Mouse (Mus musculus) heart, postnatal 14 days (tissue): Measurements from ENCODE around the gene Sbsn. TPM values are rescaled to one million over a fixed set of nuclear protein-coding genes. Genes with fewer than 3 reads are reported as not detected.

Source experiments
- DNase-seq, 2 experiments: peaks; one replicate each; pipeline ENCODE4 v3.0.0; 2021 to 2022
- intact Hi-C: fragments of 180-260 bp; cut with DNase I; formaldehyde crosslinking; loops from one replicate; pipeline ENCODE4 v1.15.1; 2025
- total RNA-seq, 2 experiments: library from RNA; stranded (reverse); gene quantifications; 2 replicates each; pipeline ENCODE4 v1.2.3; 2021

Sbsn gene
- total RNA-seq, 2 experiments from 2014 or later = 4.3 to 5.5 TPM

- DNase-seq = no peak
Measured at GRCm38 (mm10) chr7:30800653-30801052, 49.4 kb downstream of the Sbsn start.

GRCm38 (mm10) chr7:30803256-30803655 lies 52.0 kb downstream of the Sbsn start:
- intact Hi-C loops = no loop called here
- DNase-seq = no peak

More at GRCm38 (mm10) chr7:30800653-30801052, 49.4 kb downstream of the Sbsn start:
- intact Hi-C loops = no loop called here

GRCm38 (mm10) chr7:30804026-30804715 lies 52.9 kb downstream of the Sbsn start:
- intact Hi-C loops = no loop called here
- no peak for DNase-seq

Other genes with a start within 250 kb of the Sbsn start
- 1 to 10 TPM; 2.7 to 3.2 TPM for gene Arhgap33, start 216.4 kb upstream of the Sbsn start, total RNA-seq
- gene Hspb6, start 199.3 kb upstream of the Sbsn start, total RNA-seq = 100 to 1,000 TPM; 425 to 488 TPM
- gene Proser3, start 199.2 kb upstream of the Sbsn start, total RNA-seq = 1 to 10 TPM; 4.6 to 5.3 TPM
- 10 to 100 TPM; 14.4 to 16.4 TPM for gene Lin37, start 191.6 kb upstream of the Sbsn start, total RNA-seq
- gene U2af1l4, start 188.2 kb upstream of the Sbsn start, total RNA-seq = 10 to 100 TPM; 63.8 to 65.6 TPM
- gene Gm49396, start 188.1 kb upstream of the Sbsn start, total RNA-seq = 1 to 10 TPM; 1.9 to 2.4 TPM
- gene Psenen, start 187.8 kb upstream of the Sbsn start, total RNA-seq = 10 to 100 TPM; 66.3 to 67.3 TPM
- 1 to 10 TPM; 1.9 to 2.5 TPM for gene Igflr1, start 186.0 kb upstream of the Sbsn start, total RNA-seq
- 10 to 100 TPM; 22.6 to 26.9 TPM for gene Kmt2b, start 162.7 kb upstream of the Sbsn start, total RNA-seq
- gene Zbtb32, start 152.6 kb upstream of the Sbsn start, total RNA-seq = not detected
- under 1 TPM; 0.34 to 0.38 TPM for gene Upk1a, start 138.6 kb upstream of the Sbsn start, total RNA-seq
- gene Cox6b1, start 125.3 kb upstream of the Sbsn start, total RNA-seq = 1,000 to 10,000 TPM; 4,389 to 4,822 TPM
- not detected for gene Etv2, start 115.6 kb upstream of the Sbsn start, total RNA-seq
- gene Rbm42, start 101.2 kb upstream of the Sbsn start, total RNA-seq = 10 to 100 TPM; 49.1 to 53.1 TPM
- gene Haus5, start 86.5 kb upstream of the Sbsn start, total RNA-seq = 1 to 10 TPM; 4.7 to 4.8 TPM
- gene Pmis2, start 79.9 kb upstream of the Sbsn start, total RNA-seq = under 1 TPM in 1 of 2 experiments, not detected in 1; 0.43 TPM
- not detected for gene 2200002J24Rik, start 52.5 kb upstream of the Sbsn start, total RNA-seq
- under 1 TPM in 1 of 2 experiments, not detected in 1; 0.15 TPM for gene Atp4a, start 39.3 kb upstream of the Sbsn start, total RNA-seq
- 100 to 1,000 TPM; 238 to 243 TPM for gene Tmem147, start 21.9 kb upstream of the Sbsn start, total RNA-seq
- gene Gapdhs, start 7.8 kb upstream of the Sbsn start, total RNA-seq = not detected
- 1 to 10 TPM; 4.8 to 7.0 TPM for gene Dmkn, start 12.3 kb downstream of the Sbsn start, total RNA-seq
- not detected for gene Krtdap, start 36.4 kb downstream of the Sbsn start, total RNA-seq
- gene Ffar2, start 72.3 kb downstream of the Sbsn start, total RNA-seq = under 1 TPM; 0.34 to 0.74 TPM
- gene Ffar3, start 104.7 kb downstream of the Sbsn start, total RNA-seq = not detected
- gene Ffar1, start 110.1 kb downstream of the Sbsn start, total RNA-seq = not detected
- under 1 TPM; 0.39 to 0.43 TPM for gene Cd22, start 128.9 kb downstream of the Sbsn start, total RNA-seq
- under 1 TPM; 0.15 to 0.22 TPM for gene Mag, start 163.4 kb downstream of the Sbsn start, total RNA-seq
- gene Hamp2, start 173.2 kb downstream of the Sbsn start, total RNA-seq = 1 to 10 TPM; 1.9 to 5.4 TPM
- gene Hamp, start 192.6 kb downstream of the Sbsn start, total RNA-seq = 10 to 100 TPM in 1 of 2 experiments, 1 to 10 TPM in 1; 5.1 to 28.3 TPM
- 100 to 1,000 TPM in 1 of 2 experiments, 10 to 100 TPM in 1; 90.2 to 103 TPM for gene Usf2, start 205.3 kb downstream of the Sbsn start, total RNA-seq
- gene Lsr, start 222.0 kb downstream of the Sbsn start, total RNA-seq = 1 to 10 TPM; 4.2 to 5.0 TPM
- under 1 TPM in 1 of 2 experiments, not detected in 1; 0.60 TPM for gene Fam187b, start 222.3 kb downstream of the Sbsn start, total RNA-seq